Mouse (Mus musculus) limb, embryonic 11.5 days (tissue): Measurements from ENCODE around the gene Fam173b. TPM values are rescaled to one million over a fixed set of nuclear protein-coding genes. Genes with fewer than 3 reads are reported as not detected.

Experiments
- ATAC-seq: fragments of 200-750 bp; cut with Nextera tagmentation; 2 replicates; pipeline ENCODE4 v1.8.0; 2017; ENCODE audit warnings: low read depth; ENCODE audit not compliant: insufficient number of reproducible peaks, low FRiP score, low TSS enrichment
- DNase-seq: peaks from one replicate; pipeline ENCODE4 v3.0.0-alpha.2; 2015; ENCODE audit warnings: low spot score
- H3K27ac ChIP-seq: fragments of 300-500 bp; sonication (generic); replicated peaks from 2 replicates; pipeline ENCODE4 v1.5.1; 2014; ENCODE audit warnings: low read depth, mild to moderate bottlenecking, low read length
- H3K27me3 ChIP-seq: fragments of 300-500 bp; sonication (generic); 2 replicates; pipeline ENCODE4 v1.6.1; 2014; ENCODE audit warnings: mild to moderate bottlenecking, low read length, mixed read lengths; ENCODE audit not compliant: control insufficient read depth, insufficient read depth
- H3K36me3 ChIP-seq: fragments of 300-500 bp; sonication (generic); 2 replicates; pipeline ENCODE4 v1.6.1; 2014; ENCODE audit warnings: mild to moderate bottlenecking, low read length, moderate library complexity, mixed read lengths; ENCODE audit not compliant: control insufficient read depth, insufficient read depth
- H3K4me1 ChIP-seq: fragments of 300-500 bp; sonication (generic); 2 replicates; pipeline ENCODE4 v1.6.1; 2014; ENCODE audit warnings: low read length, mixed read lengths; ENCODE audit not compliant: control insufficient read depth, insufficient read depth
- H3K4me2 ChIP-seq: fragments of 300-500 bp; sonication (generic); 2 replicates; pipeline ENCODE4 v1.6.1; 2014; ENCODE audit warnings: low read depth, mild to moderate bottlenecking, moderate library complexity; ENCODE audit not compliant: severe bottlenecking
- H3K4me3 ChIP-seq: fragments of 300-500 bp; sonication (generic); 2 replicates; pipeline ENCODE4 v1.5.1; 2014; ENCODE audit warnings: low read depth, low read length
- H3K9ac ChIP-seq: fragments of 300-500 bp; sonication (generic); 2 replicates; pipeline ENCODE4 v1.6.1; 2014; ENCODE audit warnings: mild to moderate bottlenecking, low read length
- H3K9me3 ChIP-seq: fragments of 300-500 bp; sonication (generic); 2 replicates; pipeline ENCODE4 v1.6.1; 2016; ENCODE audit warnings: low read length; ENCODE audit not compliant: control insufficient read depth
- WGBS: fragments of 180-500 bp; shearing (Covaris S2); extraction: QIAGEN DNeasy Blood & Tissue Kit; methylation state at CpG from one replicate; pipeline ENCODE4 v1.1.7; 2014; 5-methylcytosine and 5-hydroxymethylcytosine counted together
- polyA plus RNA-seq: library from polyadenylated mRNA; unstranded; fragments of >200 nt; fragmentation: Nextera tagmentation; extraction: Ambion mirVana; gene quantifications from 2 replicates; pipeline ENCODE4 v1.2.1, GENCODE M21; 2014

Fam173b gene
- 14.5 and 16.6 TPM in 2 replicates for polyA plus RNA-seq

GRCm38 (mm10) chr15:31601646-31602374 is at the start of gene Fam173b, which contains the start of gene Cct5:
Gene Fam173b (plus strand): TSS chr15:31601852.
Gene Cct5 (minus strand): TSS chr15:31601804.
- no peaks in the 10 kb centered on the region for H3K9me3 ChIP-seq
- peaks cover 8% of the 10 kb centered on the region for H3K4me1 ChIP-seq
- ATAC-seq (peak; percentile 91), DNase-seq (peak; percentile 100)
- H3K27me3 ChIP-seq, result no peaks in the 10 kb centered on the region
- WGBS, result under 1% methylated on average over 63 of the region's 63 CpGs
- peak within 1 kb of the TSS; percentile 97 for H3K9ac ChIP-seq
- peak within 1 kb of the TSS; percentile 96 for H3K4me3 ChIP-seq
- peak within 1 kb of the TSS; percentile 88 for H3K27ac ChIP-seq
- H3K36me3 ChIP-seq, result no peaks in the 10 kb centered on the region
- H3K4me2 ChIP-seq, result peak within 1 kb of the TSS; percentile 81

GRCm38 (mm10) chr15:31554855-31555254 is 46.8 kb upstream of the Fam173b start:
- Histone ChIP-seq H3K9ac (no peak overlapping the region), H3K36me3 (no peaks in the 10 kb centered on the region), H3K4me2 (no peak overlapping the region), H3K9me3 (no peaks in the 10 kb centered on the region; the same call in 1 of the 2 replicates), H3K27me3 (no peaks in the 10 kb centered on the region), H3K27ac (no peak overlapping the region), H3K4me1 (no peaks in the 10 kb centered on the region), H3K4me3 (no peak overlapping the region)
- 88% methylated on average over 2 of the region's 2 CpGs for WGBS
- ATAC-seq (no peak), DNase-seq (no peak)

GRCm38 (mm10) chr15:31561390-31561789 is 40.3 kb upstream of the Fam173b start:
- no peak overlapping the region for H3K4me2 ChIP-seq
- no peak overlapping the region for H3K4me3 ChIP-seq
- 82% methylated on average over 6 of the region's 6 CpGs for WGBS
- no peaks in the 10 kb centered on the region for H3K9me3 ChIP-seq
- H3K4me1 ChIP-seq, result no peaks in the 10 kb centered on the region
- no peaks in the 10 kb centered on the region for H3K36me3 ChIP-seq
- ATAC-seq (no peak), DNase-seq (no peak)
- no peak overlapping the region for H3K27ac ChIP-seq
- H3K9ac ChIP-seq, result no peak overlapping the region
- H3K27me3 ChIP-seq, result no peaks in the 10 kb centered on the region

- ATAC-seq (no peak), DNase-seq (no peak)
- Histone ChIP-seq H3K9me3 (no peaks in the 10 kb centered on the region), H3K9ac (no peak overlapping the region), H3K4me3 (no peak overlapping the region), H3K27me3 (no peaks in the 10 kb centered on the region), H3K4me1 (no peaks in the 10 kb centered on the region), H3K36me3 (no peaks in the 10 kb centered on the region), H3K27ac (no peak overlapping the region), H3K4me2 (no peak overlapping the region)
- 98% methylated on average over 4 of the region's 4 CpGs for WGBS
These were observed 39.7 kb upstream of the Fam173b start for GRCm38 (mm10) chr15:31561976-31562375.

- no peaks in the 10 kb centered on the region for H3K9me3 ChIP-seq
- 63% methylated on average over 8 of the region's 8 CpGs for WGBS
- H3K27me3 ChIP-seq, result no peaks in the 10 kb centered on the region
- no peak for DNase-seq
- H3K4me2 ChIP-seq, result no peak overlapping the region
- H3K9ac ChIP-seq, result no peak overlapping the region
- H3K36me3 ChIP-seq, result no peaks in the 10 kb centered on the region
- no peaks in the 10 kb centered on the region for H3K4me1 ChIP-seq
- no peak overlapping the region for H3K4me3 ChIP-seq
- ATAC-seq, result no peak
- H3K27ac ChIP-seq, result no peak overlapping the region
These were observed 38.8 kb upstream of the Fam173b start for GRCm38 (mm10) chr15:31562847-31563246.

GRCm38 (mm10) chr15:31563577-31564546 is 37.8 kb upstream of the Fam173b start:
- Histone ChIP-seq H3K9ac (no peak overlapping the region), H3K4me3 (no peak overlapping the region), H3K4me1 (no peaks in the 10 kb centered on the region), H3K27me3 (no peaks in the 10 kb centered on the region), H3K9me3 (no peaks in the 10 kb centered on the region), H3K4me2 (no peak overlapping the region), H3K36me3 (no peaks in the 10 kb centered on the region), H3K27ac (no peak overlapping the region)
- ATAC-seq (no peak), DNase-seq (no peak)
- WGBS, result 74% methylated on average over 19 of the region's 19 CpGs

- ATAC-seq, result no peak
- Histone ChIP-seq H3K9ac (no peak within 1 kb of the TSS), H3K36me3 (no peaks in the 10 kb centered on the region), H3K9me3 (no peaks in the 10 kb centered on the region), H3K27me3 (no peaks in the 10 kb centered on the region), H3K4me1 (no peaks in the 10 kb centered on the region), H3K27ac (no peak within 1 kb of the TSS), H3K4me3 (no peak within 1 kb of the TSS), H3K4me2 (no peak within 1 kb of the TSS)
- 78% methylated on average over 5 of the region's 5 CpGs for WGBS
- no peak for DNase-seq
These were observed 36.5 kb upstream of the Fam173b start, which contains the start of gene Cmbl for GRCm38 (mm10) chr15:31565184-31565583. Gene Cmbl (plus strand): TSS chr15:31565389.

DNA sequence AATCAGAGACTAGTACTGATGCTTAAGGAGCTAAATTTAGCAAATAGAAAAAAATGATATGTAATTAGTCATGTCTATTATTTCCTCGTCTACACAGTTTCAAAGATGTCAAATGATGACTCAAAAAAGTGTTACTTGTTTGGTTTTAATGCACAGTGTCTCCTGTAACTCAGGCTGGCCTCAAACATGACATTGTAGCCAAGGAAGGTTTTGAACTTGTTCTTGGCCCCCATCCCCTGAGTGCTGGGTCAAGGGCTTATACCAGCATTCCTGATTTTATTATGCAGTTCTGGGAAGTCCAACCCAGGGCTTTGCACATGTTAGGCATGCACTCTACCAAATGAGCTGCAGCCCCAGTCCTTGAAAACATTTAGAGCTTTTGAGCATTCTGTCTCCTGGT is 35.9 kb upstream of the Fam173b start:
- no peak for ATAC-seq
- Histone ChIP-seq H3K27ac (no peak overlapping the region), H3K27me3 (no peaks in the 10 kb centered on the region), H3K9ac (no peak overlapping the region), H3K4me3 (no peak overlapping the region), H3K4me2 (no peak overlapping the region), H3K36me3 (no peaks in the 10 kb centered on the region), H3K4me1 (no peaks in the 10 kb centered on the region), H3K9me3 (no peaks in the 10 kb centered on the region)
- 80% methylated on average over 1 of the region's 1 CpGs for WGBS
- DNase-seq, result no peak
